Mouse (Mus musculus) MN1 (cell line): ENCODE data around the gene Gm49339.
"Not testable (repeated sequence)": the region's sequence is repeated elsewhere in the genome, so short reads cannot be mapped to it uniquely, and the experiment has no call there.

Experiments
- DNase-seq: peaks from one replicate; pipeline ENCODE4 v3.0.0-alpha.2; 2016; ENCODE audit warnings: low spot score

Gene Gm49339

DNA sequence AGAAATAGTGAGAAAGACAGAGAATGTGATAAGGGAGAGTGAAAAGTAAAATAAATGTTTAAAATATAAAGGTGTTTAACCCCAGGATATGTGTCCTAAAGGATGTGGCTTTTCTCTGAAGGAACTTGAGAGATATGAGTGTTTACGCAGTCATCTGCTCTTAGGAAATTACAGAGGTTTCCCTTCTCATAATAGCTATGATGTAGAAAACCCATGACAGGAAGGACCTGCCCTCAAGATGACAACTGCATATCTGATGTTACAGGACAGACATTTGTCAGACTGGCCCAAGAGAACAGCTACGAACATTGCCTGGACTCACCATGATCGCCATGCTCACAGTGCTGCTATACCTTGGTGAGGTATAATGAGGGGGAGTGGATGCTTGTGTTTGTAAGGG lies at the start of gene Gm49339, which contains the start of gene Lilr4b:
Gene Gm49339 (plus strand): TSS at position 216 of the 400 bp plus-strand sequence.
Gene Lilr4b (plus strand): TSS at position 236 of the 400 bp plus-strand sequence.
- not testable (repeated sequence) for DNase-seq

- no peak for DNase-seq
Measured at GRCm38 (mm10) chr10:51432940-51433339, 47.5 kb upstream of the Gm49339 start.

DNA sequence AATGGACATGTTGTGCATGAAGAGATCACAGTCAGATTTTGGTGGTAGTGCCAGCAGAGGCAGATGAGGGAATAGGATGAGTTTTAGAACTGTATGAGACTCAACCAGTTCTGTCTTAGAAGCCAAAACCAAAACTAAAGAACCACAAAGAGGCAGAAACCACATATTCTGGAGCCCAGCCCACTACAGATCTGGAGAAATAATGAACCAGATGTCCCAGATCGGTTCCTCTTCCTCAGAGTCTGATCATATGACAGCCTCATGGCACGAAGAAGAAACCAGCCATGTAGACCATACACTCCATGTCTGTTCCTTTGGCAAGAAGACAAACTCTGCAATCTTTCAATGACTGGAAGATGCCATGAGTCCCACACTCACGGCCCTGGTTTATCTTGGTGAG lies 44.7 kb upstream of the Gm49339 start:
- DNase-seq: no peak

DNA sequence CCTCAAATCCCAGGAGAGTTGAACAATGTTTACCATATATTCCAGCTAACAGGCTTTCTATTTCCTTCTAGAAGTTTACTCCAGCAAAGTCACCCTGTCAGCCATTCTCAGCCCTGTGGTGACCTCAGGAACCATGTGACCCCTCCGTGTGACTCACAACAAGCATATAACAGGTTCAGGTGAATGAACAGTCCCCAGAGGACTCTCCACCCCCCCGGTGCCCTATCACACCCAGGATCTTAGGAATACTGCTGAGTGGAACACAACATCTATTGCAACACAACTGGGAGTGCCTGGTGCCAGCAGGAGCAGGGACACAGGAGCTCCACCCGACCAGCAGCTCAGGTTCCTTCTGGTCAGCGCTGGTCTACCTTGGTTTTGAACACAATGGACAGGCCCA lies 28.8 kb upstream of the Gm49339 start:
- DNase-seq: no peak

DNA sequence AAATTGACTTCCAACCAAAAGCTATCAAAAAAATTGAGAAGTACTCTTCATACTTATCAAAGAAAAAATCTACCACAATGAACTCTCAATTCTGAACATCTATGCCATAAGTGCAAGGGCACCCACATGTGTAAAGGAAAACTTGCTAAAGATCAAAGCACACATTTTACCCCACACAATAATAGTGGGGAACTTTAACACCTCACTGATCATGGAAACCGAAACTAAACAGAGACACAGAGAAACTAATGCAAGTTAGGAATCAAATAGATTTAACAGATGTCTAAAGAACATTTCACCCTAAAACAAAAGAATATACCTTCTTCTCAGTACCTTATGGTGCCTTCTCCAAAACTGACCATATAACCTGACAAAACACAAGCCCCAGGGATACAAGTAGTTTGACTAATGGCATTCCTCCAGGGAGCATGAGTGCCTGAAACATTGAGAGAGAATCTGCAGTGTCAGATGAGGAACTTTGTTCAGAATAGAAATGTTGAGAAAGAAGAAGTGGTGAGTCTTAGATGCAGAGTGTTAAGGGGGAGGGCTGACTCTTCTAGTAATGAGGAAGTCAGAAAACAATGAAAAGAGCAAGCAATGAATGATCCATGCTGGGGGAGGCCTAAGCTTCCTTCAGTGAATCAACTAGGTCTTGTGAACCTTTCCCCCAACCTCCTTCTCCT lies 26.7 kb upstream of the Gm49339 start:
- DNase-seq: no peak

DNA sequence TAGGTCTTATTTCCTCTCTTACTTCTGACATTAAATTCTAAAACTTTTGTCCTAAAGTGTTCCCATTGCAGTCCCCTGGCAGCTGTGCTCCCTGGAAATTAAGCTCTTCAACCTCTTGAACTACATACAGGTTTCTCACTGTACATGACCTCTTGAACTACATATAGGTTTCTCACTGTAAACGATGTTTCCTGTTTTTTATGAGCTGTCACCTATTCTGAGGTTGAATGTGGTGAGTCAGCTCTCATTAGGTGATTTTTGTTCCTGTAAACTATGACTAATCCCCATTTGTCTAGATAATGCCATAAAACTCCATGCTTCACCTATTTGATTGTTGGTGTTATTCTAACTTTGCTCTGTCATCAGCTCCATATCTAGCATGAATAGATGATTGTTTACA lies 26.0 kb upstream of the Gm49339 start:
- DNase-seq: no peak

GRCm38 (mm10) chr10:51455762-51456161 lies 24.6 kb upstream of the Gm49339 start:
- no peak for DNase-seq

- no peak for DNase-seq
Measured at GRCm38 (mm10) chr10:51456369-51456768, 24.0 kb upstream of the Gm49339 start.

DNA sequence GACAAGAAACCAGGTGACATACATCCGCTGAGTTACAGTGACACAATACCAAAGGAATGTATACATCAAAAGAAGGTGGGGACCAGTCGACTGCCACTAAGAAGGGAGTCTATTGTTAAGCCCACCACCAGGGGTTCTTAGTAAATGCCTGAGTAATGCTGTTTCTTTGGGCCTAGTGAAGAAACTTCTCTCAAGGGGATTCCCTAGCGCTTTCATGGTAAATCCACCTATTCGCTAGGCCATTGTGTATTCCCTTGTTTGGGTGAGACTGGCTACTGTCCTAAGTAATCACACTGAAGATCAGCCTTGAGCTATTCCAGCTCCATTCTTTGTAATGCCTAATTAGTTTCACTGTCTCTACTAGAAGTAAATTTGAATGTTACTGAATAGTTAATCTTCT lies 16.6 kb upstream of the Gm49339 start:
- DNase-seq: not testable (repeated sequence)

DNA sequence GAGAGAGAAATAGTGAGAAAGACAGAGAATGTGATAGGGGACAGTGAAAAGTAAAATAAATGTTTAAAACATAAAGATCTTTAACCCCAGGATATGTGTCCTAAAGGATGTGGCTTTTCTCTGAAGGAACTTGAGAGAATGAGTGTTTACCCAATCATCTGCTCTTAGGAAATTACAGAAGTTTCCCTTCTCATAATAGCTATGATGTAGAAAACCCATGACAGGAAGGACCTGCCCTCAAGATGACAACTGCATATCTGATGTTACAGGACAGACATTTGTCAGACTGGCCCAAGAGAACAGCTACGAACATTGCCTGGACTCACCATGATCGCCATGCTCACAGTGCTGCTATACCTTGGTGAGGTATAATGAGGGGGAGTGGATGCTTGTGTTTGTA lies 10.3 kb downstream of the Gm49339 start, which contains the start of gene Lilrb4a:
Gene Lilrb4a (plus strand): TSS at position 266 of the 400 bp plus-strand sequence.
- not testable (repeated sequence) for DNase-seq

DNA sequence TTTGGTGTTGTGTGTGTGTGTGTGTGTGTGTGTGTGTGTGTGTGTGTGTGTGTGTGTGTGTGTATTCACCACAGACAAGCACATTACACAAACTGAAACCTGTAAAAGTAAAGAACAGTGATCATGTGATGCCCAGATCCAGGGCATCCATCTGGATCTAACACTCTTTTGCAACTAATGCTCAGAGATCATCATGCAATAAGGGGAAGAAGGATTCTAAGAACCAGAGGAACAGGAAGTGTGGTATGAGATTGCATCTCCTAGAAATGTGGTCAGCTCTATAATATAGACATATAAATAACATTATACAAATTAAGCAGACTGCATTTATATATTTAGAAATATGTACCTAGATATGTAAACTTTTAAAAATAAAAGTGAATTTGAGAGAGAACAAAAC lies 39.6 kb downstream of the Gm49339 start:
- DNase-seq: no peak

GRCm38 (mm10) chr10:51521453-51521852 lies 41.0 kb downstream of the Gm49339 start:
- DNase-seq: no peak

DNA sequence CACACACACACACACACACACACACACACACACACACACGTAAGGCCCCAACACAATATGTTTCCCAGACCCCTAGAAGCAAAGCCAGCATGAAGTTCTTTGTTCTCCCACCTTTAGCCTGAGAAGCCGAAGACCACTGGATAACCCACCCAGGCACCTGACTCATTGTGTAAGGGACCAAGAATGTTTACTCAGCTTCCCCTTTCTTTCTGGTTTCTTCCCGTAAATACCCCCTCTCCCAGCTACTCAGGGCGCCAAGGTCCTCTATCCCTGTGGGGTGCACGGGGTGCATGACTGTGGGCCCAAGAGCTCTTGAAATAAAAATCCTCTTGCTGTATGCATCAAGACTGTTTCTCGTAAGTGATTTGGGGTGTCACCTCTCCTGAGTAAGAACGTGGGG lies 45.7 kb downstream of the Gm49339 start:
- DNase-seq: no peak

DNA sequence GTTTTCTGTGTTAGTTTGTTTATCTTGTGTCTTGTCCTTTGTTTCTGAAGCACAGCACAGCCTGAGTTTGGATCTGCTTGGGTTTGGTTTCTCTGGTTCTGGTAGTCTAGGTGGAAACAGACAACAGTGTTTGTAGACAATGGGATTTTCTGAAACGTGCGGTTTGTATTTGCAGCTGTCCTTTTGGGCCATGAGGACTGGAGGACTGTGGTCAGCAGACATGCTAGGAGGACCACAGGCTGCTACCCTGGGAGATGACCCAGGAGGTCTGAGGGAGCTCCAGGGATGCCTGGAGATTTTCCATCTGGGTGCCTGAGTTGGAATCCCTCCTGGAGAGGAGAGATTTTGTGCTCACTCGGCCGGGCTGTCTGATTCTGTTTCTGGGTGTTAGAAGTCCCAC lies 46.2 kb downstream of the Gm49339 start:
- no peak for DNase-seq

GRCm38 (mm10) chr10:51528840-51529434 lies 48.5 kb downstream of the Gm49339 start:
- no peak for DNase-seq

DNA sequence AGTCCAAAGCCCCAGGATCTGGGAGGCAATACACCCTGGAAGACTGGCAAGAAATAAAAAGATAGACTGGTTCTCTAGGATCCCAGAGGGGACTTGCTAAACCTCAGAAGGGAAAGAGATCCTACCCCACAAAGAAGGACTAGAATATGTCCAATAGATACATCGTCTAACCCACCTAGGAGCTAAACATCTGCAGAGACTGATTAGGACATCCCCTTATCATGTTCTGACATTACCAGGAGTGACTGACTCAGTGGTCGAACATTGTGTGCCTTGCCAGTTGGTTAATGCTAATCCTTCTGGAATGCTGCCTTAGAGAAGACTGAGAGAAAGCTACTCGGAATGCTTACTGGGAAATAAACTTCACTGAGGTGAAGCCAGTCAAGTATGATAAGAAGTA lies 49.1 kb downstream of the Gm49339 start:
- DNase-seq: no peak

DNA sequence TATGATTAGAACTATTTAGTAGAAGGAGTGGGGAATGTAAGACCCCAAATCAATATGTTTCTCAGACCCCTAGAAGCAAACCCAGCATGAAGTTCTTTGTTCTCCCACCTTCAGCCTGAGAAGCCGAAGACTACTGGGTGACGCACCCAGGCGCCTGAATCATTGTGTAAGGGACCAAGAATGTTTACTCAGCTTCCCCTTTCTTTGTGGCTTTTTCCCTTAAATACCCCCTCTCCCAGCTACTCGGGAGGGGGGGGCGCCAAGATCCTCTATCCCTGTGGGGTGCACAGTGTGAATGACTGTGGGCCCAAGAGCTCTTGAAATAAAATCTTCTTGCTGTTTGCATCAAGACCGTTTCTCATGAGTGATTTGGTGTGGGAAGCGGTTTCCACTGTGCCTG lies 50.4 kb downstream of the Gm49339 start:
- DNase-seq: no peak
